Mouse (Mus musculus): ENCODE data around the gene Zfp212.

Gene Zfp212

DNA sequence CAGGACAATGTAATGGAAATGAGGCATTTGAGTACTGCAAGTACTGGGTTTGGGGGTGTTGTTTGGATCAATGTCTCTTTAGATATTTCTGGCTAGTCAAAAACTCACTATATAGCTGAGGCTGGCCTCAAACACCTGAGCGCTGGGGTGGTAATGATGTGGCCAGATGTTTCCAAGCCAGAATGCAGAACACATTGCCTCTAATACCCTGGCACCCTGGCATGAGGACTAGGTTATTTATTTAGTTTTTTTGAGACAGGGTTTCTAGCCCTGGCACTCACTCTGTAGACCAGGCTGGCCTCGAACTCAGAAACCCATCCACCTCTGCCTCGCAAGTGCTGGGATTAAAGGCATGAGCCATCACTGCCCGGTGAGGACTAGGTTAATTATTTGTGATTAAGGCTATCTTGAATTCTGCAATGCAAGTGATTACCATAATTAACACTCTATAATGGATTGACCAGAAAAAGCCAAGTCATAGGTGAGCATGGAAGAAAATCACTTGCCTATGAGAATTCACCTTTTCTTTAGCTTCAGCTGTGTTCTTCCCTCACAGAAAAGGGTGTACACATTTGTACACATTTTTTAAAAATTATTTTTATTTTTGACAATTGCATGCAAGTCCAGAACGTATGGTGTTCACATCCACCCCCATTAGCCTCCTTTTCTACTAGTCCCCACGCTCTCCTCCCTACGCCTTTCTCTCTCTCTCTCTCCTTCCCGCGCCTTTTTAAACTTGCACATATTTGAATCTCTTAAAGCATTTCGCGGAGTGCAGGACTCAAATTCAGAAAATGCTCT lies 430 bp upstream of the Zfp212 start:
- in situ Hi-C loops (cut with MboI; ENCODE audit: unreplicated experiment in 2 of 2): loop anchor here in 1 of 2 experiments (5.0 kb wide), 1 partner anchor 37 kb away; no protein-coding TSS in a partner anchor

GRCm38 (mm10) chr6:47942461-47942860 lies 22.2 kb downstream of the Zfp212 start:
- in situ Hi-C loops (cut with MboI; ENCODE audit: unreplicated experiment in 2 of 2): no loop called here

- in situ Hi-C loops (cut with MboI; ENCODE audit: unreplicated experiment in 2 of 2): no loop called here
Measured at GRCm38 (mm10) chr6:47943021-47943691, 22.9 kb downstream of the Zfp212 start.

DNA sequence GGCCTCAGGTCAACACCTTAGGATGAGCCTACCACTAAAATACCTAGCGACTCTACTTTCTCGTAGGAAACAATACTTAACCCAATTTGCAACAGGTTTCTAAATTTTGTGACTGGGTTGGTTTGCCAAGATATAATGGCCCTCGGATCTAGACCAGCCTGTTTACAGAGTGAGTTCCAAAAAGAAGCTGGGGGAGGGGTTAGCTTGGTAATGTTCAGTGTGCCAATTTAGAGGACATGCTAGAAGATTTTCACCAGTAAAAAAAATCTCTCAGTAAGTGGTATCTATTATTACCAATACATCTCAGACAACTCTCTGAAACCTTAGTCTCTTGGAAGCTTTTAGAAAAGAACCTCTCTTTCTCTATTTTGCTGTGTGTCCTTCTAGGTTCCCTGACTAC lies 23.4 kb downstream of the Zfp212 start:
- in situ Hi-C loops (cut with MboI; ENCODE audit: unreplicated experiment in 2 of 2): no loop called here

DNA sequence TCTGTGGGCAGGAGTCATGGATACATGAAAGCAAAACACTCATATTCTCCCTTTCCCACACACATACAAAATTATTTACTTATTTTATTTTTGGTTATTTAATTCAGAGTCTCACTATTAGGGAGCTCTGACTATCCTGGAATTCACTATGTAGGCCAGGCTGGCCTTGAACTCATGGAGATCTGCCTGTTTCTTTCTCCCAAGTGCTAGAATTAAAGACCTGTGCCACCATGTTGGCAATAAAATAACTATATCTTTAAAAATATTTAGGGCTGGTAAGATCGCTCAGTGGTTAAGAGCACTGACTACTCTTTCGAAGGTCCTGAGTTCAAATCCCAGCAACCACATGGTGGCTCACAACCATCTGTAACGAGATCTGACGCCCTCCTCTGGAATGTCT lies 27.1 kb downstream of the Zfp212 start:
- in situ Hi-C loops (cut with MboI; ENCODE audit: unreplicated experiment in 2 of 2): no loop called here

DNA sequence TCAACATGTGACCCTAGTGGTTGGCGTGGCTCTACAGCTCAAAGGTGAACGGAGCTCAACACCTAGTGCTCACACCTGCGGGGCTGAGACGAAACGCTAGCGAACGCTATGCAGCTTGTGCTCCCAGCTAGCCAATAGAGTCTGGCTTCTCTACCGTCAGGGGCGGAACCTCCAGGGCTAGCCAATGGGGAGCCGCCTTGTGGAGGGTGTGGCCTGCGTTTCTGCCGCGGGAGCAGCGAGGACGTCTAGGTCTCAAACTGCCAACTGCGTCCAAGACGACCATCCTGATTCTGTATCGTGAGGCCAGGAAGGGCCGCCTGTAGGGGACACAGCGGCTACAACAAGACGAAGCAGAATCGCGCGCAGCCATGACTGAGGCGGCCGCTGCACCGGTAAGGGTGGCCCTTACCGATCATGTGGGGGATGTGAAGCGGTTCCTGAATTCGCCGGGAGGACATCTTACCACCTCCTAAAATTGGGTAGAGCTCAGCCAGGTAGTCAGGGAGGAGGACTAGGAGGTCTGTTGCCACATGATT lies 33.0 kb downstream of the Zfp212 start, which contains the start of gene Zfp956:
TSS of gene Zfp956 (plus strand) at position 200 of the 536 bp plus-strand sequence.
- in situ Hi-C loops (cut with MboI; ENCODE audit: unreplicated experiment in 2 of 2): no loop called here

DNA sequence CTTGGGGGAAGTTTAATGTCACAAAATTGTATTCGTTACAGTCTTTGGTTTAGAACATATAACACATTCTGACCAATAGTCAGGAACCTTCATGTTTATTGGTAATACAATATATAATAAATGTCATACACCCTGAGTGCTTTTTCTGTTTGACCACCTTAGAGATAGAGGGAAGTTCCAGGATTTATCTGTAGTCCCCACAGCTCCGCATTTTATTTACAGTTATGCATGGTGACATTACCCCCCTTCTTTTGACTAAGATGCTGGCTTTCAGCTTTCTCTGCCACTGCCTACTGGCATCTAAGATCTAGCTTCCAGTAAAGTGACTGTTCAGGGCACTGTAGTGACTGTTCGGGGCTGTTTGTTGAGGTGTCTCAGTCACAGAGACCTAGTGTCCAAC lies 34.1 kb downstream of the Zfp212 start:
- in situ Hi-C loops (cut with MboI; ENCODE audit: unreplicated experiment in 2 of 2): no loop called here

GRCm38 (mm10) chr6:47957816-47958215 lies 37.5 kb downstream of the Zfp212 start:
- in situ Hi-C loops (cut with MboI; ENCODE audit: unreplicated experiment in 2 of 2): loop anchor here in 1 of 2 experiments (5.0 kb wide), 1 partner anchor 41 kb away; no protein-coding TSS in a partner anchor

DNA sequence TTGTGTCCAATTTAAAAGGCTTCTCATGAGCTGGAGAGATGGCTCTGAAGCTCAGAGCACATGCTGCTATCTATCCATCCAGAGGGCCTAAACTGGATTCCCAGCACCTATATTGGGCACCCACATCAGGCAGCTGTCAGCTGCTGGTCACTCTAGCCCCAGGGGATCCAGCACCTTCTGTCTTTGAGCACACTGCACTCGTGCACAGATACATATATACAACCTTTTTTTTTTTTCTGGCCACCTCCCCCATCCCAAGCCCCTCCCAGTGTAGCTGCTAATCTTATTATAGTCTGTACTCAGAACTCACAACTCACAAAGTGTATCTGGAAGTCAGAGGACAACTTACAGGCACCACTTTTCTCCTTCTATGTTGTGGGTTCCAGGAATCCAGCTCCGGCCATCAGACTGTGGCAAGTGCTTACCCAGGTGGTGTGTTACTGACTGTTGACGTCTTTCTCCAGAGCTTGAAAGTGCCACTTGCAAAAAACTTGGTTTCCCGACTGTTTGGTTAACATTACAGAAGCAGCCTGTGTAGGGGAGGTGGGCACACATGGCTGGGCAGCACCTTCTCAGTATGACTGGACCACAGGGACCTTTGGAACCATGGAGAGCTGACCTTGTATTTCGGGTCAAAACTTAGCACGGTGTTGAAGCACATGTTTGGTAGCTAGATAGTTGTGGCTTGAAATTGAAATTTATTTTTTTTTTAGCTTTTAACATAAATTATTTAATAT lies 40.6 kb downstream of the Zfp212 start:
- in situ Hi-C loops (cut with MboI; ENCODE audit: unreplicated experiment in 2 of 2): no loop called here

- in situ Hi-C loops (cut with MboI; ENCODE audit: unreplicated experiment in 2 of 2): no loop called here
Measured at GRCm38 (mm10) chr6:47963051-47963450, 42.8 kb downstream of the Zfp212 start.

- in situ Hi-C loops (cut with MboI; ENCODE audit: unreplicated experiment in 2 of 2): loop anchor here in 1 of 2 experiments (5.0 kb wide), 1 partner anchor 131 kb away; the partner anchor contains the start of gene Zfp398
Measured at GRCm38 (mm10) chr6:47968166-47968565, 47.9 kb downstream of the Zfp212 start.

DNA sequence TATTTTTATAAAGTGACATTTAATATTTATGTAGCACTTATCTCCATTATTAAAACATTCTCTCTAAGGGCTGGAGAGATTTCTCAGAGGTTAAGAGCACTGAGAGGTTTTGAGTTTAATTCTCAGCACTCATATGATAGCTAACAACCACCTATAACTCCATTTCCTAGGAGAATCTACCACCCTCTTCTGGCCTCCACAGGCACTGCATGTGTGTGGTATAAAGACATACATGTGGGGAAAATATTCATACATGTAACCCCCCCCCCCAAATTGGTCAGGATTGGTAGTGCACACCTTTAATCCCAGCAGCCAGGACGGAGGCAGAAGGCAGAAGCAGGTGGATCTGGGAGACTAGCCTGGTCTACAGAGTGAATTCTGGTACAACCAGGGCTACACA lies 54.3 kb downstream of the Zfp212 start:
- in situ Hi-C loops (cut with MboI; ENCODE audit: unreplicated experiment in 2 of 2): loop anchor here (10.0 kb wide), 2 partner anchors 110 to 180 kb away; partner anchors contain the start of gene Zfp746 (in 1 of the 2)

DNA sequence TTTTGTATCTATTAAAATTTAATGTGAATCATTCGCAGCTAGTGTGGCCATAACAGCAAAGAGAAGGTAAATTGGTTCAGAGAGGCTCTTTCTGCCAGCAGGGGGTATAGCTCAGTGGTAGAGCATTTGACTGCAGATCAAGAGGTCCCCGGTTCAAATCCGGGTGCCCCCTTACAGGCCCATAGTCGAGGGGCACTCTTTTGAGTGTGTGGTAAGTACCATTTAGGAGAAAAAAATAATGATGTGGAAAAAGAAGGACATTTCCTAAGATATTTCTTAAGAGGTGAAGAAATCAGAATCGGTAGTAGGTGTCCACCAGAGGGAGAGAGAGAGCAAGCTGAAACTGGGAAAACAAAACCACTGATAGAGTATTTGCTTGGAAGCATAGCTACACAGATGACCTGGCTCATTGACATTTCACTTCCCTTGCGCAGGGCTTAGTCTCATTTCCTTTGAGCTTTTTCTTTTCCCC lies 58.7 kb downstream of the Zfp212 start:
- in situ Hi-C loops (cut with MboI; ENCODE audit: unreplicated experiment in 2 of 2): loop anchor here (10.0 to 25.0 kb wide), 4 partner anchors 106 to 667 kb away; partner anchors contain the start of genes Atp6v0e2 (in 1 of the 2) and Zfp746 (in 1 of the 2)

Measured in v-Abl transformed pro-B cells (cell line).